Mouse (Mus musculus): ENCODE data around the gene Tom1l2. TPM values are rescaled to one million over a fixed set of nuclear protein-coding genes. Genes with fewer than 3 reads are reported as not detected.

The Tom1l2 gene
- polyA plus RNA-seq, 1 experiment: 27.6 TPM

- no peak overlapping the region for H3K27ac ChIP-seq (replicated peaks; ENCODE audit: low read depth, low read length)
- no peak overlapping the region for H3K4me3 ChIP-seq (ENCODE audit: insufficient read depth, low read depth, low read length)
- 0 out of 2 replicates have a peak, but pooled peaks cover 2% of the 10 kb centered on the region for H3K4me1 ChIP-seq (ENCODE audit: control insufficient read depth, insufficient read depth, insufficient read length, low read length)
These were observed 102.8 kb downstream of the Tom1l2 start for GRCm38 (mm10) chr11:60249885-60250284.

- no peak overlapping the region for H3K27ac ChIP-seq (replicated peaks; ENCODE audit: low read depth, low read length)
- no peak overlapping the region for H3K4me3 ChIP-seq (ENCODE audit: insufficient read depth, low read depth, low read length)
These were observed 103.9 kb downstream of the Tom1l2 start for GRCm38 (mm10) chr11:60248596-60249404.

GRCm38 (mm10) chr11:60247753-60248550 is 104.8 kb downstream of the Tom1l2 start:
- Histone ChIP-seq H3K4me3 (ENCODE audit: insufficient read depth, low read depth, low read length) (no peak overlapping the region), H3K4me1 (ENCODE audit: control insufficient read depth, insufficient read depth, insufficient read length, low read length) (0 out of 2 replicates have a peak, but pooled peaks cover 2% of the 10 kb centered on the region), H3K27ac (replicated peaks; ENCODE audit: low read depth, low read length) (no peak overlapping the region)

More at GRCm38 (mm10) chr11:60248596-60249404, 103.9 kb downstream of the Tom1l2 start:
- H3K4me1 ChIP-seq (ENCODE audit: control insufficient read depth, insufficient read depth, insufficient read length, low read length): 0 out of 2 replicates have a peak, but pooled peaks cover 2% of the 10 kb centered on the region

GRCm38 (mm10) chr11:60246077-60246476 is 106.6 kb downstream of the Tom1l2 start:
- H3K4me1 ChIP-seq (ENCODE audit: control insufficient read depth, insufficient read depth, insufficient read length, low read length): 0 out of 2 replicates have a peak, but pooled peaks cover 2% of the 10 kb centered on the region
- no peak overlapping the region for H3K4me3 ChIP-seq (ENCODE audit: insufficient read depth, low read depth, low read length)
- H3K27ac ChIP-seq (replicated peaks; ENCODE audit: low read depth, low read length): no peak overlapping the region

- Histone ChIP-seq H3K4me1 (ENCODE audit: control insufficient read depth, insufficient read depth, insufficient read length, low read length) (0 out of 2 replicates have a peak, but pooled peaks cover 2% of the 10 kb centered on the region), H3K4me3 (ENCODE audit: insufficient read depth, low read depth, low read length) (no peak overlapping the region), H3K27ac (replicated peaks; ENCODE audit: low read depth, low read length) (no peak overlapping the region)
These were observed 108.1 kb downstream of the Tom1l2 start for GRCm38 (mm10) chr11:60244503-60245143.

GRCm38 (mm10) chr11:60240509-60240908 is 112.2 kb downstream of the Tom1l2 start:
- no peaks in the 10 kb centered on the region for H3K4me1 ChIP-seq (ENCODE audit: control insufficient read depth, insufficient read depth, insufficient read length, low read length)
- no peak overlapping the region for H3K27ac ChIP-seq (replicated peaks; ENCODE audit: low read depth, low read length)
- H3K4me3 ChIP-seq (ENCODE audit: insufficient read depth, low read depth, low read length): no peak overlapping the region

- Histone ChIP-seq H3K4me3 (ENCODE audit: insufficient read depth, low read depth, low read length) (no peak overlapping the region), H3K27ac (replicated peaks; ENCODE audit: low read depth, low read length) (no peak overlapping the region)
These were observed 117.4 kb downstream of the Tom1l2 start for GRCm38 (mm10) chr11:60235351-60235750.

GRCm38 (mm10) chr11:60233235-60233634 is 119.5 kb downstream of the Tom1l2 start:
- H3K27ac ChIP-seq (replicated peaks; ENCODE audit: low read depth, low read length): no peak overlapping the region
- H3K4me1 ChIP-seq (ENCODE audit: control insufficient read depth, insufficient read depth, insufficient read length, low read length): no peaks in the 10 kb centered on the region; the same call in 1 of the 2 replicates
- no peak overlapping the region for H3K4me3 ChIP-seq (ENCODE audit: insufficient read depth, low read depth, low read length)

More at GRCm38 (mm10) chr11:60235351-60235750, 117.4 kb downstream of the Tom1l2 start:
- H3K4me1 ChIP-seq (ENCODE audit: control insufficient read depth, insufficient read depth, insufficient read length, low read length): no peaks in the 10 kb centered on the region

- Histone ChIP-seq H3K27ac (replicated peaks; ENCODE audit: low read depth, low read length) (no peak overlapping the region), H3K4me1 (ENCODE audit: control insufficient read depth, insufficient read depth, insufficient read length, low read length) (no peaks in the 10 kb centered on the region; the same call in 1 of the 2 replicates), H3K4me3 (ENCODE audit: insufficient read depth, low read depth, low read length) (no peak overlapping the region)
These were observed 120.2 kb downstream of the Tom1l2 start for GRCm38 (mm10) chr11:60232441-60233058.

- H3K4me3 ChIP-seq (ENCODE audit: insufficient read depth, low read depth, low read length): no peak overlapping the region
- no peaks in the 10 kb centered on the region; the same call in 1 of the 2 replicates for H3K4me1 ChIP-seq (ENCODE audit: control insufficient read depth, insufficient read depth, insufficient read length, low read length)
- H3K27ac ChIP-seq (replicated peaks; ENCODE audit: low read depth, low read length): no peak overlapping the region
These were observed 120.8 kb downstream of the Tom1l2 start for GRCm38 (mm10) chr11:60231951-60232350.

GRCm38 (mm10) chr11:60231326-60231725 is 121.4 kb downstream of the Tom1l2 start:
- no peak overlapping the region for H3K27ac ChIP-seq (replicated peaks; ENCODE audit: low read depth, low read length)
- no peaks in the 10 kb centered on the region; the same call in 1 of the 2 replicates for H3K4me1 ChIP-seq (ENCODE audit: control insufficient read depth, insufficient read depth, insufficient read length, low read length)
- no peak overlapping the region for H3K4me3 ChIP-seq (ENCODE audit: insufficient read depth, low read depth, low read length)

- Histone ChIP-seq H3K4me1 (ENCODE audit: control insufficient read depth, insufficient read depth, insufficient read length, low read length) (peaks cover 2% of the 10 kb centered on the region), H3K27ac (replicated peaks; ENCODE audit: low read depth, low read length) (no peak overlapping the region), H3K4me3 (ENCODE audit: insufficient read depth, low read depth, low read length) (no peak overlapping the region)
These were observed 122.2 kb downstream of the Tom1l2 start for GRCm38 (mm10) chr11:60230512-60230911.

GRCm38 (mm10) chr11:60229821-60230220 is 122.9 kb downstream of the Tom1l2 start:
- Histone ChIP-seq H3K4me3 (ENCODE audit: insufficient read depth, low read depth, low read length) (no peak overlapping the region), H3K27ac (replicated peaks; ENCODE audit: low read depth, low read length) (no peak overlapping the region), H3K4me1 (ENCODE audit: control insufficient read depth, insufficient read depth, insufficient read length, low read length) (peaks cover 6% of the 10 kb centered on the region)

- H3K27ac ChIP-seq (replicated peaks; ENCODE audit: low read depth, low read length): no peak overlapping the region
These were observed 124.2 kb downstream of the Tom1l2 start for GRCm38 (mm10) chr11:60228525-60228924.

More at GRCm38 (mm10) chr11:60228525-60228924, 124.2 kb downstream of the Tom1l2 start:
- no peak overlapping the region for H3K4me3 ChIP-seq (ENCODE audit: insufficient read depth, low read depth, low read length)
- H3K4me1 ChIP-seq (ENCODE audit: control insufficient read depth, insufficient read depth, insufficient read length, low read length): peaks cover 11% of the 10 kb centered on the region
